Mouse (Mus musculus) bone marrow macrophage, adult 2 months (primary cell): ENCODE results near the gene Impg1.
"Not testable (repeated sequence)": the region's sequence is repeated elsewhere in the genome, so short reads cannot be mapped to it uniquely, and the experiment has no call there.

Experiments
- CTCF ChIP-seq: IDR thresholded peaks from 2 replicates; pipeline ENCODE4 v1.5.1; 2012; ENCODE audit warnings: low read depth, mild to moderate bottlenecking, low read length, moderate library complexity
- POLR2A ChIP-seq: IDR thresholded peaks from 2 replicates; pipeline ENCODE4 v1.6.1; 2012; ENCODE audit warnings: mild to moderate bottlenecking, low read depth, low read length, borderline replicate concordance

DNA sequence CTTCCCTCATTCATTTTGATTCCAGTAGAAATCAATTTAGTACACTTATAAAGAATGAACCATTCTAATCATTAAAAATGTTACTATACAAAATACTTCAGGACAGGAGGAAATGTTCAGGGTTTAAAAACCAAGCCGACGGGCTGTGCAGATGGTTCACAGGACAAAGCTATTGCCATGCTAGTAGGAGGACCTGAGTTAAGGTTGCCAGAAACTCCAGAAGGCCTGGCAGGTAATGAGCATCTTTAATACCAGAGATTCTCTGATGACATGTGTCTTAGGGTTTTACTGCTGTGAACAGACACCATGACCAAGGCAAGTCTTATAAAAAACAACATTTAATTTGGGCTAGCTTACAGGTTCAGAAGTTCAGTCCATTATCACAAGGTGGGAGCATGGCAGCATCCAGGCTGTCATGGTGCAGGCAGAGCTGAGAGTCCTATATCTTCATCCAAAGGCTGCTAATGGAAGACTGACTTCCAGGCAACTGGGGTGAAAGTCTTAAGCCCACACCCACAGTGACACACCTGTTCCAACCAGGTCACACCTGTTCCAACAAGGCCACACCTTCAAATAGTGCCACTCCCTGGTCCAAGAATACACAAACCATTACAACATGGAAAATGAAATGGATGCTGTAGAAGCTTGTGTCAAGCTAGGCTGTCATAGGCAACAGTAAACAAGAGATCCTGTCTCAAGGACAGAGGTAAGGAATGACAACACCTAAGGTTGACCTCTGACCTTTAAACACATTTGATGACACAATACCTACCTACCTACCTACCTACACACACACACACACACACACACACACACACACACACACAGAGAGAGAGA lies 144.0 kb downstream of the Impg1 start:
- TF ChIP-seq POLR2A, CTCF: not testable (repeated sequence)
